Mouse (Mus musculus) thymus, adult 2 months (tissue): ENCODE data around the gene Slc7a4.

Experiments used
- CTCF ChIP-seq: fragments of 200-500 bp; IDR thresholded peaks from 2 replicates; pipeline ENCODE4 v1.5.1; 2012; ENCODE audit warnings: mild to moderate bottlenecking, control low read depth, low read length, moderate library complexity, borderline replicate concordance; ENCODE audit not compliant: control insufficient read depth, poor library complexity, insufficient read depth; ENCODE audit errors: extremely low read depth
- POLR2A ChIP-seq: fragments of 200-500 bp; IDR thresholded peaks from 2 replicates; pipeline ENCODE4 v1.6.1; 2012; ENCODE audit warnings: mild to moderate bottlenecking, low read length, control low read depth, moderate library complexity; ENCODE audit not compliant: control insufficient read depth, poor library complexity, insufficient read depth; ENCODE audit errors: extremely low read depth

- TF ChIP-seq CTCF: peak; percentile 87; the same call in 1 of the 2 replicates
- no peak for TF ChIP-seq POLR2A
Measured at GRCm38 (mm10) chr16:17557947-17558480, 25.0 kb downstream of the Slc7a4 start.
